Mouse (Mus musculus) CH12.LX (cell line): ENCODE results near the gene Arih2. TPM values are rescaled to one million over a fixed set of nuclear protein-coding genes. Genes with fewer than 3 reads are reported as not detected.
A peak's percentile ranks its signal among the peaks of the same experiment; 100 is the strongest.

Source experiments
- DNase-seq: peaks from one replicate; pipeline ENCODE4 v3.0.0-alpha.2; 2013; ENCODE audit errors: extremely low read depth
- H3K27ac ChIP-seq: 2 replicates; pipeline ENCODE4 v1.5.1; 2012; ENCODE audit warnings: low read depth, mild to moderate bottlenecking, control low read depth, moderate library complexity; ENCODE audit not compliant: insufficient read depth
- H3K27me3 ChIP-seq: replicated peaks from 2 replicates; pipeline ENCODE3; 2012; ENCODE audit warnings: inconsistent platforms
- H3K36me3 ChIP-seq, 2 experiments: replicated peaks in 1 of 2; 2 replicates each; pipeline versions ENCODE3 to v1.6.1; 2012; ENCODE audit warnings: inconsistent platforms in 1 of 2, low read length in 1 of 2, mild to moderate bottlenecking in 1 of 2, mixed read lengths in 1 of 2, moderate library complexity in 1 of 2; ENCODE audit not compliant: control insufficient read depth in 1 of 2, insufficient read depth in 1 of 2
- H3K4me1 ChIP-seq, 2 experiments: 2 replicates each; pipeline ENCODE4 v1.6.1; 2012; ENCODE audit warnings: inconsistent platforms in 1 of 2, moderate library complexity in 1 of 2; ENCODE audit not compliant: insufficient read depth in 2 of 2, control insufficient read depth in 1 of 2
- H3K4me2 ChIP-seq: 2 replicates; pipeline ENCODE4 v1.6.1; 2012; ENCODE audit warnings: low read depth, mild to moderate bottlenecking, control low read depth; ENCODE audit not compliant: poor library complexity, insufficient read depth, severe bottlenecking
- H3K4me3 ChIP-seq, 3 experiments: fragments of 150-350 bp in 1 of 3; sonication (generic) in 1 of 3; replicated peaks in 1 of 3; 2 replicates each; pipeline versions ENCODE3 to v1.5.1; 2011 to 2012; ENCODE audit warnings: low read depth in 2 of 3, low read length in 2 of 3, mild to moderate bottlenecking in 2 of 3, moderate library complexity in 2 of 3, control low read depth in 1 of 3, improper control_type of control experiment in 1 of 3, inconsistent platforms in 1 of 3, mixed read lengths in 1 of 3; ENCODE audit not compliant: poor library complexity in 1 of 3
- H3K79me2 ChIP-seq: replicated peaks from 2 replicates; pipeline ENCODE4 v1.6.1; 2012; ENCODE audit warnings: mild to moderate bottlenecking, moderate library complexity; ENCODE audit not compliant: control insufficient read depth, poor library complexity, insufficient read depth, severe bottlenecking; ENCODE audit errors: extremely low read depth
- H3K9ac ChIP-seq: 2 replicates; pipeline ENCODE4 v1.6.1; 2012; ENCODE audit warnings: low read depth, mild to moderate bottlenecking, control low read depth, moderate library complexity; ENCODE audit not compliant: insufficient read depth
- H3K9me3 ChIP-seq: replicated peaks from 2 replicates; pipeline ENCODE3; 2012; ENCODE audit warnings: low read length, inconsistent platforms, mixed read lengths
- BHLHE40 ChIP-seq: IDR thresholded peaks from 2 replicates; pipeline ENCODE4 v1.6.1; 2011; ENCODE audit warnings: mild to moderate bottlenecking, low read depth, low read length, improper control_type of control experiment
- CHD1 ChIP-seq: IDR thresholded peaks from 2 replicates; pipeline ENCODE4 v1.6.1; 2012; ENCODE audit warnings: low read depth, low read length, improper control_type of control experiment, inconsistent platforms
- CHD2 ChIP-seq: IDR thresholded peaks from 2 replicates; pipeline ENCODE4 v1.6.1; 2011; ENCODE audit warnings: low read length, improper control_type of control experiment
- ELF1 ChIP-seq: IDR thresholded peaks from 2 replicates; pipeline ENCODE4 v1.6.1; 2014; ENCODE audit warnings: low read depth, mild to moderate bottlenecking, inconsistent platforms, low read length, improper control_type of control experiment
- EP300 ChIP-seq: IDR thresholded peaks from 2 replicates; pipeline ENCODE4 v1.6.1; 2011; ENCODE audit warnings: low read length, improper control_type of control experiment
- ETS1 ChIP-seq: conservative IDR thresholded peaks from 2 replicates; pipeline ENCODE4 v1.6.1; 2012; ENCODE audit warnings: low read depth, mild to moderate bottlenecking, inconsistent platforms, low read length, improper control_type of control experiment, moderate library complexity
- GABPA ChIP-seq: IDR thresholded peaks from 2 replicates; pipeline ENCODE4 v1.6.1; 2012; ENCODE audit warnings: low read depth, low read length, improper control_type of control experiment, inconsistent platforms; ENCODE audit not compliant: insufficient replicate concordance
- IRF4 ChIP-seq: IDR thresholded peaks from 2 replicates; pipeline ENCODE4 v1.6.1; 2014; ENCODE audit warnings: low read depth, mild to moderate bottlenecking, inconsistent platforms, low read length, improper control_type of control experiment
- JUN ChIP-seq: IDR thresholded peaks from 2 replicates; pipeline ENCODE4 v1.6.1; 2011; ENCODE audit warnings: low read depth, mild to moderate bottlenecking, low read length, improper control_type of control experiment, moderate library complexity; ENCODE audit not compliant: insufficient read depth
- JUND ChIP-seq: conservative IDR thresholded peaks from 2 replicates; pipeline ENCODE4 v1.6.1; 2011; ENCODE audit warnings: low read depth, low read length, improper control_type of control experiment
- KAT2A ChIP-seq: IDR thresholded peaks from 2 replicates; pipeline ENCODE4 v1.6.1; 2012; ENCODE audit warnings: low read length, improper control_type of control experiment, inconsistent platforms; ENCODE audit not compliant: insufficient replicate concordance
- MAFK ChIP-seq: IDR thresholded peaks from 2 replicates; pipeline ENCODE4 v1.6.1; 2011; ENCODE audit warnings: low read length, improper control_type of control experiment; ENCODE audit not compliant: insufficient replicate concordance
- MAX ChIP-seq: IDR thresholded peaks from 2 replicates; pipeline ENCODE4 v1.6.1; 2011; ENCODE audit warnings: low read length, improper control_type of control experiment
- MXI1 ChIP-seq: IDR thresholded peaks from 2 replicates; pipeline ENCODE4 v1.6.1; 2011; ENCODE audit warnings: mild to moderate bottlenecking, low read depth, low read length, improper control_type of control experiment
- NELFE ChIP-seq: IDR thresholded peaks from 2 replicates; pipeline ENCODE4 v1.6.1; 2011; ENCODE audit warnings: low read depth, low read length, improper control_type of control experiment
- NRF1 ChIP-seq: IDR thresholded peaks from 2 replicates; pipeline ENCODE4 v1.6.1; 2014; ENCODE audit warnings: low read depth, mild to moderate bottlenecking, inconsistent platforms, low read length, improper control_type of control experiment, moderate library complexity
- POLR2A ChIP-seq: IDR thresholded peaks from 2 replicates; pipeline ENCODE4 v1.6.1; 2011; ENCODE audit warnings: low read depth, mild to moderate bottlenecking, improper control_type of control experiment, low read length
- POLR2AphosphoS2 ChIP-seq: IDR thresholded peaks from 2 replicates; pipeline ENCODE4 v1.6.1; 2011; ENCODE audit warnings: low read depth, low read length, improper control_type of control experiment
- RAD21 ChIP-seq: IDR thresholded peaks from 2 replicates; pipeline ENCODE4 v1.6.1; 2011; ENCODE audit warnings: low read depth, mild to moderate bottlenecking, low read length, improper control_type of control experiment, moderate library complexity
- SIN3A ChIP-seq: IDR thresholded peaks from 2 replicates; pipeline ENCODE4 v1.6.1; 2012; ENCODE audit warnings: low read length, improper control_type of control experiment, inconsistent platforms
- SMC3 ChIP-seq: IDR thresholded peaks from 2 replicates; pipeline ENCODE4 v1.6.1; 2011; ENCODE audit warnings: low read depth, low read length, improper control_type of control experiment
- TBP ChIP-seq: conservative IDR thresholded peaks from 2 replicates; pipeline ENCODE4 v1.6.1; 2011; ENCODE audit warnings: low read depth, low read length, improper control_type of control experiment
- TCF12 ChIP-seq: IDR thresholded peaks from 2 replicates; pipeline ENCODE4 v1.6.1; 2014; ENCODE audit warnings: low read depth, mild to moderate bottlenecking, inconsistent platforms, low read length, improper control_type of control experiment
- USF1 ChIP-seq: IDR thresholded peaks from 2 replicates; pipeline ENCODE4 v1.6.1; 2014; ENCODE audit warnings: low read depth, mild to moderate bottlenecking, inconsistent platforms, low read length, improper control_type of control experiment
- ZC3H11A ChIP-seq: IDR thresholded peaks from 2 replicates; pipeline ENCODE4 v1.6.1; 2012; ENCODE audit warnings: low read depth, mild to moderate bottlenecking, inconsistent platforms, low read length, improper control_type of control experiment
- ZKSCAN1 ChIP-seq: IDR thresholded peaks from 2 replicates; pipeline ENCODE4 v1.6.1; 2012; ENCODE audit warnings: low read depth, inconsistent platforms, low read length, improper control_type of control experiment, borderline replicate concordance
- dilution Hi-C: fragments of 300-500 bp; cut with MboI; formaldehyde crosslinking; loops from 2 replicates; pipeline ENCODE4 v1.14.3; 2020; ENCODE audit warnings: low sequenced_read_pairs; ENCODE audit not compliant: extremely low pct_unique_long_range_greater_than_20kb, extremely low pct_ligation_motif_present
- in situ Hi-C: fragments of 300-500 bp; cut with MboI; formaldehyde crosslinking; loops from 3 replicates; pipeline ENCODE4 v1.14.3; 2019; ENCODE audit warnings: low sequenced_read_pairs, low pct_ligation_motif_present, low pct_unique_long_range_greater_than_20kb, mixed read lengths
- polyA plus RNA-seq: library from polyadenylated mRNA; unstranded; fragments of >175 nt; gene quantifications from 2 replicates; pipeline ENCODE4 v1.2.1, GENCODE M21; 2012; ENCODE audit warnings: low read depth; ENCODE audit not compliant: insufficient read length
- total RNA-seq, 2 experiments: library from RNA; depleted of rRNA; stranded (reverse); fragments of 300-350 nt in 1 of 2; fragments of >200 nt in 1 of 2; gene quantifications; 2 replicates each; pipeline ENCODE4 v1.2.3; 2012 to 2014

Arih2 gene
- total and polyA plus RNA-seq, 3 experiments: 29.0 to 35.3 (median 33.5) TPM

GRCm38 (mm10) chr9:108564131-108564530 is 85.1 kb downstream of the Arih2 start:
- Histone ChIP-seq H3K36me3 (peaks cover 39 to 54% of the 10 kb centered on the region in 2 experiments), H3K79me2 (peaks cover 20% of the 10 kb centered on the region), H3K9me3 (no peaks in the 10 kb centered on the region), H3K4me1 (peaks cover 13 to 50% of the 10 kb centered on the region in 2 experiments), H3K4me3 (no peak overlapping the region), H3K27ac (no peak overlapping the region), H3K9ac (no peak overlapping the region), H3K4me2 (no peak overlapping the region), H3K27me3 (no peaks in the 10 kb centered on the region)
- dilution Hi-C loops (no loop called here), in situ Hi-C loops (no loop called here)
- no peak for DNase-seq
- TF ChIP-seq CHD1 (no peak), ELF1 (no peak), ZKSCAN1 (no peak), JUND (no peak), NRF1 (no peak)

- H3K4me2 ChIP-seq: no peak overlapping the region
- H3K9ac ChIP-seq: no peak overlapping the region
- no peak for DNase-seq
- dilution Hi-C loops: no loop called here
- no peak overlapping the region for H3K27ac ChIP-seq
- no peaks in the 10 kb centered on the region for H3K27me3 ChIP-seq
- H3K36me3 ChIP-seq: peaks cover 44 to 59% of the 10 kb centered on the region in 2 experiments
- peaks cover 13 to 50% of the 10 kb centered on the region in 2 experiments for H3K4me1 ChIP-seq
- H3K79me2 ChIP-seq: peaks cover 20% of the 10 kb centered on the region
- H3K4me3 ChIP-seq: no peak overlapping the region
- in situ Hi-C loops: no loop called here
- no peaks in the 10 kb centered on the region for H3K9me3 ChIP-seq
- TF ChIP-seq USF1: no peak
- TF ChIP-seq BHLHE40: no peak
- no peak for TF ChIP-seq SMC3
- TF ChIP-seq KAT2A: no peak
These were observed 85.5 kb downstream of the Arih2 start for GRCm38 (mm10) chr9:108563671-108564070.

GRCm38 (mm10) chr9:108560227-108560841 is 88.9 kb downstream of the Arih2 start, which contains the start of gene Impdh2:
Gene Impdh2, plus strand, starts transcription at chr9:108560286.
- H3K9ac ChIP-seq: peak within 1 kb of the TSS; percentile 79
- no peaks in the 10 kb centered on the region for H3K9me3 ChIP-seq
- peak within 1 kb of the TSS; percentile 79 to 99 (median 84) for H3K4me3 ChIP-seq
- H3K27me3 ChIP-seq: no peaks in the 10 kb centered on the region
- dilution Hi-C loops: no loop called here
- peaks cover 10 to 41% of the 10 kb centered on the region in 2 experiments for H3K4me1 ChIP-seq
- H3K36me3 ChIP-seq: peaks cover 62 to 79% of the 10 kb centered on the region in 2 experiments
- H3K79me2 ChIP-seq: peaks cover 20% of the 10 kb centered on the region
- in situ Hi-C loops: no loop called here
- peak within 1 kb of the TSS; percentile 79 for H3K4me2 ChIP-seq
- H3K27ac ChIP-seq: peak within 1 kb of the TSS; percentile 37; the same call in 1 of the 2 replicates
- DNase-seq: peak; percentile 97
- TF ChIP-seq ZC3H11A (no peak), POLR2A (peak; percentile 97), SIN3A (peak; percentile 85; the same call in 1 of the 2 replicates), RAD21 (no peak), KAT2A (peak; percentile 57; the same call in 1 of the 2 replicates), CHD2 (no peak), TBP (peak; percentile 79), EP300 (no peak), IRF4 (peak; percentile 48), JUN (no peak), MAX (peak; percentile 99), POLR2AphosphoS2 (peak; percentile 96), MAFK (no peak), MXI1 (peak; percentile 97), GABPA (0 out of 2 replicates have a peak, but pooled peaks have one; percentile 8), TCF12 (peak; percentile 70), ETS1 (no peak), NELFE (peak; percentile 93; the same call in 1 of the 2 replicates)
